Mouse (Mus musculus): ENCODE results near the gene Ptcd1. TPM values are rescaled to one million over a fixed set of nuclear protein-coding genes. Genes with fewer than 3 reads are reported as not detected.
"Not testable (repeated sequence)": the region's sequence is repeated elsewhere in the genome, so short reads cannot be mapped to it uniquely, and the experiment has no call there.

Ptcd1 gene
- polyA plus RNA-seq, 1 experiment from 2014 or later: 16.9 TPM

DNA sequence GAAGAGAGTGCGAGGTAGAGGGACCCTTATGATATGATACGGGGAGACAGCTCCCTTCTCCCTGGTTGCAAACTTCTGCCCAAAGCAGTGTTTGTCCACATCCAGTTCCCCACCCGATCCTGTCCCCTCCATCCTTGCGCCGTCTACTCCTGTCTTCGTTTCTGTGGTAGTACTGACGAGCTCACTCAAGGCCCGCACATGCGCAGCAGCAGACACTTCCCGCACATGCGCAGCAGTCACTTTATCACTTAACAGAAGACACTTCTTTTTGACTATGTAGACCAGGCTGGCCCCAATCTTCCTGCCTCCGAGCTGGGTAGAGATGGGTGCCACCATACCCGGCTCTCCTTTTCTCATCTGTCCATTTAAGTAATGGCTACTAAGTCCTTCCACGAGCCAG, 5.5 kb downstream of the Ptcd1 start:
- no peak for ATAC-seq (ENCODE audit: insufficient number of reproducible peaks, low FRiP score, low TSS enrichment, low read depth)

DNA sequence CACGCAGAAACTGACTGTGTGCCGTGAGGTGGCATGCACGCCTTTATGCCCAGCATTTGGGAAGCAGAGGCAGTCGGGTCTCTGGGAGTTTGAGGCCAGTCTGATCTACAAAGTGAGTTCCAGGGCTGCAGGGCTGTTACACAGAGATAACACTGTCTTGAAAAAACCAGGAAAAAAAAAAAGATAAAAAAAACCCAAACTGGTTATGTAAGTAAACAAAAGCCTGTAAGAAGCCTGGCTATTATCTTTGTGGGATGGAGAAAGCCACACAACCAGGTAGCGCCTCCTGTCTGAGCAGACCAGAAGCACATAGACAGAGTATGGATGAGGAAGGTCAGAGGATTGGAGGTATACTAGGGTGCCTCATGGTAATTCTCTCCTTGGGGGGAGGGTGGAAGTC, 14.2 kb downstream of the Ptcd1 start:
- 95% methylated on average over 5 of the region's 5 CpGs for WGBS
- Histone ChIP-seq H3K9ac (no peak overlapping the region), H3K4me2 (replicated peaks) (no peak overlapping the region), H3K4me1 (no peaks in the 10 kb centered on the region), H3K27ac (replicated peaks) (no peak overlapping the region), H3K4me3 (replicated peaks) (no peak overlapping the region), H3K9me3 (replicated peaks) (no peaks in the 10 kb centered on the region), H3K36me3 (peaks cover 88% of the 10 kb centered on the region), H3K27me3 (no peaks in the 10 kb centered on the region)
- no peak for ATAC-seq (ENCODE audit: insufficient number of reproducible peaks, low FRiP score, low TSS enrichment, low read depth)

More for the DNA sequence above, 5.5 kb downstream of the Ptcd1 start:
- H3K9me3 ChIP-seq (replicated peaks): no peaks in the 10 kb centered on the region
- 94% methylated on average over 14 of the region's 14 CpGs for WGBS
- H3K27me3 ChIP-seq: no peaks in the 10 kb centered on the region
- peaks cover 17% of the 10 kb centered on the region for H3K4me1 ChIP-seq
- no peak overlapping the region for H3K27ac ChIP-seq (replicated peaks)
- H3K9ac ChIP-seq: no peak overlapping the region
- no peak overlapping the region for H3K4me2 ChIP-seq (replicated peaks)
- peaks cover 69% of the 10 kb centered on the region for H3K36me3 ChIP-seq
- no peak overlapping the region for H3K4me3 ChIP-seq (replicated peaks)

DNA sequence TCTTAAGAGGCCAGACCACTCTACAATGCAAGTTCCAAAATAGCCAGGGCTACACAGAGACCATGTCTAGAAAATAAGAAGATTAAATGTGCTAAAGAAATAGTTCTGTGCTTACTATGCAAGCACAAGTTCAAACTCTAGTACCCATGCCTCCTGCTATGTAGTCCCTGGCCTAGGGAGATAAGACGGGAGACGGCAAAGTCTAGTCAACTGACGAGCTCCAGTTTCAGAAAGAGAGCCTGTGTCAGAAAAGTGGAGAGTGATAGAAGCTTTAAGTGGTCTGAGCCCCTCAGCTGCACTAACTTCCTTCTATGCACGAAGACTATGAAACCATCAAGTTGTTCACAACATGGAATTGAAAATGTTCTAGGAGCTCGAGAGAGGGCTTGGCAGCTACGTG, 17.6 kb downstream of the Ptcd1 start:
- Histone ChIP-seq H3K36me3 (peaks cover 97% of the 10 kb centered on the region), H3K9ac (no peak overlapping the region), H3K27me3 (no peaks in the 10 kb centered on the region), H3K9me3 (replicated peaks) (no peaks in the 10 kb centered on the region), H3K4me1 (no peaks in the 10 kb centered on the region), H3K27ac (replicated peaks) (no peak overlapping the region), H3K4me2 (replicated peaks) (no peak overlapping the region), H3K4me3 (replicated peaks) (no peak overlapping the region)
- 88% methylated on average over 6 of the region's 6 CpGs for WGBS
- ATAC-seq (ENCODE audit: insufficient number of reproducible peaks, low FRiP score, low TSS enrichment, low read depth): no peak

DNA sequence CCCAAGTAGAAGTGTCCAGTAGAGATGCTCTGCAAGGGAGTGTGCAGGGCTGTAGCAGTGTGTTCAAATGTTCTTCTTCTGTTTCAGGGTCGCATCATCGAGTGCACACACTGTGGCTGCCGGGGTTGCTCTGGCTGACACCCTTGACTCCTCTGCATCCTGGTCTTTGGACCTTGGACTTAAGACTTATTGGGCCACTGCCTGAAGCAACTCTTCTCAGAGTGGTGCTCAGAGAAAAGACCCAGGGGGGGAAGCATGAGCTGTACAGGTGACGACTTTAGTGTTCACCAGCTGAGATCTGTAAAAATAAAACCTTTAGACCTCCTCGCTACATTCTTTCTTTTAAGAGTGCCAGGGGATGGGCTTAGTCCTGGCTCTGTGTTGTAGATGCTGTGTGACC, 19.2 kb downstream of the Ptcd1 start:
- no peak overlapping the region for H3K27ac ChIP-seq (replicated peaks)
- H3K4me1 ChIP-seq: no peaks in the 10 kb centered on the region
- no peak overlapping the region for H3K9ac ChIP-seq
- ATAC-seq (ENCODE audit: insufficient number of reproducible peaks, low FRiP score, low TSS enrichment, low read depth): no peak
- H3K4me2 ChIP-seq (replicated peaks): no peak overlapping the region
- peaks cover 97% of the 10 kb centered on the region for H3K36me3 ChIP-seq
- 90% methylated on average over 5 of the region's 5 CpGs for WGBS
- H3K9me3 ChIP-seq (replicated peaks): no peaks in the 10 kb centered on the region
- no peaks in the 10 kb centered on the region for H3K27me3 ChIP-seq
- no peak overlapping the region for H3K4me3 ChIP-seq (replicated peaks)

DNA sequence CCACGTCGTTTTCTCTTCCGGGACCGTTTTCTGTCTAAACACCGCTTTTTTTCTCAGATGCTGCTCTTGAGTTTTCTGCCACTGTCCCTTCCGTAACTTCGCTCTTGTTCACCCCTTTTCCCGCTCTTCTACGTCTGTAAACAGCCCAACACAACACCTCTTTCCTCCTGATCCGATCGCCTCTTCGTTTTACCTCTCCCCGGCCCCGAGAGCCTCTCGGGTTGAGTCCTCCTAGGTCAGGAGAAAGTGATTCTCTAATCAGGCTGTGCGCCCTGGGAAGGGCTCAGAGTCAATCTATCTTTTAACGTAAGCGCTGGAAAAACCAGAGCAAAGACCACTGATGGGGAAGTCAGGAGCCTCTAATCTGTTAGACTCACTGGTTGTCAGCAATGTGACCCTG, 26.3 kb downstream of the Ptcd1 start:
- no peaks in the 10 kb centered on the region for H3K27me3 ChIP-seq
- peaks cover 59% of the 10 kb centered on the region for H3K36me3 ChIP-seq
- no peak for ATAC-seq (ENCODE audit: insufficient number of reproducible peaks, low FRiP score, low TSS enrichment, low read depth)
- H3K9ac ChIP-seq: peak overlapping the region; percentile 90
- WGBS: 1% methylated on average over 18 of the region's 18 CpGs
- H3K4me2 ChIP-seq (replicated peaks): peak overlapping the region; percentile 75
- H3K27ac ChIP-seq (replicated peaks): peak overlapping the region; percentile 96
- no peaks in the 10 kb centered on the region for H3K9me3 ChIP-seq (replicated peaks)
- peak overlapping the region; percentile 97 for H3K4me3 ChIP-seq (replicated peaks)
- H3K4me1 ChIP-seq: peaks cover 24% of the 10 kb centered on the region

DNA sequence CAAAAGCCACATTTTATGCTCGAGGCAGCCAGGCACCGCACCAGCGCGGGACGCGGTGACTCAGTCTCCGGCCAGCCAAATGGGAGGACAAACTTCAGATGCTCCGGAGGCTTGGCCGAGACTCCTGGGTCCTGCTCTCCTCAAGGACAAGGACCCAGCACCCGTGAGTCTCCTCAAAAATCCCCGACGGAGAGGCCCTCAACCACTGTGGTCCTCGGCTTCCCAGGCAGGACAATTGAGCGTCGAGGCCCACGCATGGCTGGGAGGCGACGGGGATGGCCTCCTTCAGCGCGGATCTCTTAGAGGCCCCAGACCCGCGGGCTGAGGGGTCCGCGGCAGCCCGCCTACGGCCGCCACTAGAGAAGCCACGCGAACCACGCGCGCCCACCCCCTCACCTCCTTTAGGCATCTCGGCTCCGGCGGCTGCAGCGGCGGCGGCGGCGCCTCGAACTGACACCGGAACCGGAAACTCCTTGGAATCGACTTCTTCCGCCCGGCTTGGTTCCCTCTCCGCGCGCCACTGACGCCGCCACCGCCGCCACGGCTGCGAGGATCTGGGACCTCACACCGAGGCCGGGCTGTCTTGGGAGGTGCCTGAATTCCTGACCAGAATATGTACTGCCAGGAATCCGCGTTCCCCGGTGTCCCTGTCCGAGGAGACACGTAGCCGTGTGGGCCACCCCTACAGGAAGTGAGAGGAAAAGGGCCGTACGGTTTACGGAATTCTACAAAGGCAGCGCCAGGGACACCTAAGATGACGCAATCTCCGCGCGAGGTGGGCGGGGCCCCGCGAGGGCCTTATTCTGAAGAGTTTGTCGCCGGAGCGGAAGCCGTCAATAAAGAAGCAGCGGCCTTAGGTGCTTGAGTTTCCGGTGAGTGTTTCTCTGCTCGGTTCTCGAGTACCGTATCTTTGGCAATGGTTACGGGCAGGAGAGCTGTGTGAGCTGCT, 27.1 kb downstream of the Ptcd1 start, which contains the start of the genes Pdap1 and Bud31:
Pdap1 (minus strand) TSS at position 668 of the 949 bp plus-strand sequence.
Bud31 (plus strand) TSS at position 792 of the 949 bp plus-strand sequence.
- Histone ChIP-seq H3K9ac (peak within 1 kb of the TSS; percentile 90), H3K36me3 (peaks cover 57% of the 10 kb centered on the region), H3K4me1 (peaks cover 24% of the 10 kb centered on the region), H3K4me3 (replicated peaks) (peak within 1 kb of the TSS; percentile 97), H3K4me2 (replicated peaks) (peak within 1 kb of the TSS; percentile 75), H3K27ac (replicated peaks) (peak within 1 kb of the TSS; percentile 96), H3K9me3 (replicated peaks) (no peaks in the 10 kb centered on the region), H3K27me3 (no peaks in the 10 kb centered on the region)
- ATAC-seq (ENCODE audit: insufficient number of reproducible peaks, low FRiP score, low TSS enrichment, low read depth): peak; percentile 93
- under 1% methylated on average over 84 of the region's 84 CpGs for WGBS

DNA sequence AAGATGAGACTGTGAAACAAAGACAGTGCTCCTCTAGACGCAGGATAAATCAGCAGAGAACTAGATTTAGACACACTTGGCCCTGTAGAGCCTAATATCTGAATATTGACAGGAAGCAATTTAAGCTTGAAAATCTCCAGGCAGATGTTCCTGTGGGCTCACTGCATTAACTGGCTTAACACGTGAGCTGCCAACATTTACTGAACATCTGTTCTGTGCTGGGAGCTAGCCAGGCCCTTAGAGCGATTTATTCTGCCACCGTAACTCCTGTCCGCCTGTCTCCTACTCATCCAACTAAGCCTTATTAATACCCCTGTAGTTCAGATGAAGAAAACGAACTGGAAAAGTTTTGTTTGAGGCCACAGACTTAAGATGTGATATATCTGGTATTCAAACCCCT, 28.1 kb downstream of the Ptcd1 start:
- ATAC-seq (ENCODE audit: insufficient number of reproducible peaks, low FRiP score, low TSS enrichment, low read depth): no peak
- peaks cover 58% of the 10 kb centered on the region for H3K36me3 ChIP-seq
- WGBS: 5% methylated on average over 6 of the region's 6 CpGs
- H3K4me3 ChIP-seq (replicated peaks): peak overlapping the region; percentile 97
- no peaks in the 10 kb centered on the region for H3K9me3 ChIP-seq (replicated peaks)
- H3K27me3 ChIP-seq: no peaks in the 10 kb centered on the region
- peak overlapping the region; percentile 96 for H3K27ac ChIP-seq (replicated peaks)
- H3K4me1 ChIP-seq: peaks cover 24% of the 10 kb centered on the region
- peak overlapping the region; percentile 75 for H3K4me2 ChIP-seq (replicated peaks)
- peak overlapping the region; percentile 90 for H3K9ac ChIP-seq

DNA sequence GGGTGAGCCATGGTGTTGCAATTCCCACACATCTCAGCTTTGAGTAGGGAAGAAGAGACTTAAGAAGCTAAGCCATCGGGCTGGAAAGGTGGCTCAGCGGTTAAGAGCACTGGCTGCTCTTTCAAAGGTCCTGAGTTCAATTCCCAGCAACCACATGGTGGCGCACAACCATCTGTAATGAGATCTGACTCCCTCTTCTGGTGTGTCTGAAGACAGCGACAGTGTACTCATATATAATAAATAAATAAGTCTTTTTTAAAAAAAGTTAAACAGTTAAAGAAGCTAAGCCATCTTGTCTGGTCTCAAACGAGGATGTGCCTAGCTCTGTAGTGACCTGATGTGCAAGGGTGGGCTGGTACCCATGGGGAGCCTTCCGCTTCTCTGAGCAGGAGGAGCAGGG, 33.6 kb downstream of the Ptcd1 start:
- H3K9me3 ChIP-seq (replicated peaks); H3K27ac ChIP-seq (replicated peaks); H3K4me2 ChIP-seq (replicated peaks); H3K4me1 ChIP-seq; H3K4me3 ChIP-seq (replicated peaks); H3K9ac ChIP-seq; ATAC-seq (ENCODE audit: insufficient number of reproducible peaks, low FRiP score, low TSS enrichment, low read depth); H3K27me3 ChIP-seq: not testable (repeated sequence)
- peaks cover 86% of the 10 kb centered on the region for H3K36me3 ChIP-seq
- WGBS: 91% methylated on average over 6 of the region's 6 CpGs

DNA sequence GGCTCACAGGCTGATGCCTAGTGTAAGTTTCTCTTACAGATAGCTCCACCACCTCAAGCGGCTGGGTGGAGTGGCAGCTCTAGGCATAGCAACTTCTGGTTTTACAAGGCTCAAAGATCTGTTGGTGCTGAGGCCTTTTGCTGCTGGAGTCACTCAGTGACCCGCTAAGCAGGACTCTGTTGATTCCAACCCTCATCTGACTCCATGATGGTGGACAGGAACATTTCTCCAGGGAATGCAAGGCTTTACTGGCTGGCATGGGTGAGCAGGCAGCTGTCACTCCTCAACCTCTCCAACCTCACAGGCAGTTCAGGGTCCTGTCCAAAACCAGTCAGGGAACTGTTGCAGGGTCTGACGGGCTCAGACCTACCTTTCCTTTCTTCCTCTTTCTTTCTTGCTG, 35.9 kb downstream of the Ptcd1 start:
- no peak overlapping the region for H3K4me3 ChIP-seq (replicated peaks)
- H3K27me3 ChIP-seq: no peaks in the 10 kb centered on the region
- H3K4me2 ChIP-seq (replicated peaks): no peak overlapping the region
- H3K4me1 ChIP-seq: no peaks in the 10 kb centered on the region
- H3K9ac ChIP-seq: no peak overlapping the region
- peaks cover 95% of the 10 kb centered on the region for H3K36me3 ChIP-seq
- H3K9me3 ChIP-seq (replicated peaks): no peaks in the 10 kb centered on the region
- H3K27ac ChIP-seq (replicated peaks): no peak overlapping the region
- ATAC-seq (ENCODE audit: insufficient number of reproducible peaks, low FRiP score, low TSS enrichment, low read depth): no peak
- 83% methylated on average over 3 of the region's 3 CpGs for WGBS

DNA sequence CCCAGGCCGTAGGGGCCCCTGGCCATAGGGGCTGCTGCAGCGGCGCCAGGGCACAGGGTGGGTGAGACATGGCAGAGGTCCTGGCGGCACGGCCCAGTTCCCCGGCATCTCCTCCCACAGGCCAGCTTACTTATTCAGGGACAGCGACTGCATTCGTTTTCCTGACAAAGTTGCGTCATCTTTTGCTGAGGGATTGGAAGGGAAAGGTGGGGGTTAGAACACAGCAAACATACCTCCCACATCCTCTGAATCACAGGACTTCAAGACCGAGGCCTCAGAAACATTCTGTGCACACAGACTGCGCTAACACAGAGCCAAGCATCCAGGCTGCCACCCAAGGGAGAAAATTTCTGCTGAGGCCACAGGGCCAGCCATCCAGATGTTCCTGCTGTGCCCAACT, 36.7 kb downstream of the Ptcd1 start:
- 86% methylated on average over 11 of the region's 11 CpGs for WGBS
- no peak overlapping the region for H3K9ac ChIP-seq
- no peak overlapping the region for H3K4me2 ChIP-seq (replicated peaks)
- no peak overlapping the region for H3K4me3 ChIP-seq (replicated peaks)
- H3K27ac ChIP-seq (replicated peaks): no peak overlapping the region
- no peaks in the 10 kb centered on the region for H3K9me3 ChIP-seq (replicated peaks)
- no peaks in the 10 kb centered on the region for H3K27me3 ChIP-seq
- H3K4me1 ChIP-seq: no peaks in the 10 kb centered on the region
- H3K36me3 ChIP-seq: peaks cover 97% of the 10 kb centered on the region
- ATAC-seq (ENCODE audit: insufficient number of reproducible peaks, low FRiP score, low TSS enrichment, low read depth): no peak

DNA sequence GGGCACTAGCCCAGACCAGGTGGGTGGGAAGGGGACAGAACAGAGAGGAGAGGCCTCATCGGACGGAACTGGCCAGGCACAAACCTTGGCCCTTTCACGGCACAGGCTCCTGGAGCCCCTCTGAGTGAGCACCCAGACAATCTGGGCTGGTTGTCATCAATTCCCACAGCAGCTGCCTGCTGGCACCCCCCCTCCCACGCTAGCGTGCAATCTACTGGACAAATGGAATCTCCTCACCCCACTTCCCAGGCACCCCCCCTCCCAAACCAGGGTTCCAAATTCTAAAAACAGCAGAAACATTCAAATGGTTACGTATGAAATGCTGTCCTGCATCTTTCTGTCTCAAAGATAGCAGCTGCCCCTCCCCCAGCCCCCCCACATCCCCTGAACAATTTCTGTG, 37.1 kb downstream of the Ptcd1 start:
- H3K9me3 ChIP-seq (replicated peaks); H3K27ac ChIP-seq (replicated peaks); H3K9ac ChIP-seq; H3K4me1 ChIP-seq; H3K4me3 ChIP-seq (replicated peaks); H3K27me3 ChIP-seq; H3K4me2 ChIP-seq (replicated peaks); ATAC-seq (ENCODE audit: insufficient number of reproducible peaks, low FRiP score, low TSS enrichment, low read depth): not testable (repeated sequence)
- WGBS: 92% methylated on average over 6 of the region's 6 CpGs
- H3K36me3 ChIP-seq: peaks cover 96% of the 10 kb centered on the region
